Mouse (Mus musculus): ENCODE results near the gene Grid2. TPM values are rescaled to one million over a fixed set of nuclear protein-coding genes. Genes with fewer than 3 reads are reported as not detected.
"Not testable (repeated sequence)": the region's sequence is repeated elsewhere in the genome, so short reads cannot be mapped to it uniquely, and the experiment has no call there.

The Grid2 gene
- polyA plus RNA-seq, 1 experiment from 2014 or later = 2.3 TPM

- Histone ChIP-seq H3K27me3 (no peaks in the 10 kb centered on the region), H3K27ac (no peak overlapping the region), H3K4me1 (no peaks in the 10 kb centered on the region), H3K36me3 (no peaks in the 10 kb centered on the region), H3K9ac (no peak overlapping the region), H3K9me3 (no peaks in the 10 kb centered on the region), H3K4me2 (replicated peaks) (no peak overlapping the region), H3K4me3 (no peak overlapping the region)
- 83% methylated on average over 1 of the region's 1 CpGs for WGBS
- ATAC-seq (ENCODE audit: insufficient number of reproducible peaks, insufficient read depth, low FRiP score, low TSS enrichment) = no peak
These were observed 161.9 kb downstream of the Grid2 start for GRCm38 (mm10) chr6:63417534-63417933.

GRCm38 (mm10) chr6:63432751-63433150, 177.1 kb downstream of the Grid2 start:
- Histone ChIP-seq H3K36me3 (no peaks in the 10 kb centered on the region), H3K4me3 (no peak overlapping the region), H3K27me3 (no peaks in the 10 kb centered on the region), H3K9ac (no peak overlapping the region), H3K4me1 (no peaks in the 10 kb centered on the region), H3K4me2 (replicated peaks) (no peak overlapping the region), H3K9me3 (no peaks in the 10 kb centered on the region), H3K27ac (no peak overlapping the region)
- no peak for ATAC-seq (ENCODE audit: insufficient number of reproducible peaks, insufficient read depth, low FRiP score, low TSS enrichment)
- WGBS = 78% methylated on average over 2 of the region's 2 CpGs

GRCm38 (mm10) chr6:63448175-63448574, 192.5 kb downstream of the Grid2 start:
- no peak overlapping the region for H3K4me3 ChIP-seq
- no peak for ATAC-seq (ENCODE audit: insufficient number of reproducible peaks, insufficient read depth, low FRiP score, low TSS enrichment)
- WGBS = 78% methylated on average over 2 of the region's 2 CpGs

GRCm38 (mm10) chr6:63482141-63482540, 226.5 kb downstream of the Grid2 start:
- no peaks in the 10 kb centered on the region for H3K36me3 ChIP-seq
- no peaks in the 10 kb centered on the region for H3K9me3 ChIP-seq
- no peak overlapping the region for H3K9ac ChIP-seq
- H3K27me3 ChIP-seq = no peaks in the 10 kb centered on the region
- 88% methylated on average over 1 of the region's 1 CpGs for WGBS
- ATAC-seq (ENCODE audit: insufficient number of reproducible peaks, insufficient read depth, low FRiP score, low TSS enrichment) = no peak
- no peak overlapping the region for H3K4me2 ChIP-seq (replicated peaks)
- no peaks in the 10 kb centered on the region for H3K4me1 ChIP-seq
- H3K27ac ChIP-seq = no peak overlapping the region
- no peak overlapping the region for H3K4me3 ChIP-seq

More at GRCm38 (mm10) chr6:63448175-63448574, 192.5 kb downstream of the Grid2 start:
- H3K9me3 ChIP-seq = no peaks in the 10 kb centered on the region
- no peaks in the 10 kb centered on the region for H3K36me3 ChIP-seq
- H3K4me1 ChIP-seq = no peaks in the 10 kb centered on the region
- H3K4me2 ChIP-seq (replicated peaks) = no peak overlapping the region
- no peak overlapping the region for H3K27ac ChIP-seq
- no peak overlapping the region for H3K9ac ChIP-seq
- H3K27me3 ChIP-seq = no peaks in the 10 kb centered on the region

GRCm38 (mm10) chr6:63515016-63515415, 259.3 kb downstream of the Grid2 start:
- Histone ChIP-seq H3K27me3 (no peaks in the 10 kb centered on the region), H3K4me1 (no peaks in the 10 kb centered on the region), H3K9ac (no peak overlapping the region), H3K36me3 (no peaks in the 10 kb centered on the region), H3K27ac (no peak overlapping the region), H3K4me3 (no peak overlapping the region), H3K9me3 (no peaks in the 10 kb centered on the region), H3K4me2 (replicated peaks) (no peak overlapping the region)
- WGBS = 96% methylated on average over 1 of the region's 1 CpGs
- ATAC-seq (ENCODE audit: insufficient number of reproducible peaks, insufficient read depth, low FRiP score, low TSS enrichment) = no peak

- ATAC-seq (ENCODE audit: insufficient number of reproducible peaks, insufficient read depth, low FRiP score, low TSS enrichment) = no peak
- no peaks in the 10 kb centered on the region for H3K27me3 ChIP-seq
- H3K4me2 ChIP-seq (replicated peaks) = no peak overlapping the region
- H3K27ac ChIP-seq = no peak overlapping the region
- 86% methylated on average over 6 of the region's 6 CpGs for WGBS
- no peaks in the 10 kb centered on the region for H3K9me3 ChIP-seq
- no peak overlapping the region for H3K9ac ChIP-seq
- H3K4me1 ChIP-seq = no peaks in the 10 kb centered on the region
- no peaks in the 10 kb centered on the region for H3K36me3 ChIP-seq
- no peak overlapping the region for H3K4me3 ChIP-seq
These were observed 260.3 kb downstream of the Grid2 start for GRCm38 (mm10) chr6:63515957-63516356.

- no peaks in the 10 kb centered on the region for H3K27me3 ChIP-seq
- H3K4me3 ChIP-seq = no peak overlapping the region
- no peak for ATAC-seq (ENCODE audit: insufficient number of reproducible peaks, insufficient read depth, low FRiP score, low TSS enrichment)
- no peaks in the 10 kb centered on the region for H3K9me3 ChIP-seq
- H3K4me2 ChIP-seq (replicated peaks) = no peak overlapping the region
- no peaks in the 10 kb centered on the region for H3K36me3 ChIP-seq
- H3K27ac ChIP-seq = no peak overlapping the region
- no peak overlapping the region for H3K9ac ChIP-seq
- 81% methylated on average over 2 of the region's 2 CpGs for WGBS
- no peaks in the 10 kb centered on the region for H3K4me1 ChIP-seq
These were observed 276.1 kb downstream of the Grid2 start for GRCm38 (mm10) chr6:63531751-63532150.

GRCm38 (mm10) chr6:63532901-63533300, 277.2 kb downstream of the Grid2 start:
- Histone ChIP-seq H3K27me3 (no peaks in the 10 kb centered on the region), H3K4me1 (no peaks in the 10 kb centered on the region), H3K4me2 (replicated peaks) (no peak overlapping the region), H3K27ac (no peak overlapping the region), H3K9ac (no peak overlapping the region), H3K36me3 (no peaks in the 10 kb centered on the region), H3K4me3 (no peak overlapping the region), H3K9me3 (no peaks in the 10 kb centered on the region)
- ATAC-seq (ENCODE audit: insufficient number of reproducible peaks, insufficient read depth, low FRiP score, low TSS enrichment) = no peak

GRCm38 (mm10) chr6:63547741-63548140, 292.1 kb downstream of the Grid2 start:
- no peak overlapping the region for H3K27ac ChIP-seq
- H3K9ac ChIP-seq = no peak overlapping the region
- H3K36me3 ChIP-seq = no peaks in the 10 kb centered on the region
- H3K27me3 ChIP-seq = no peaks in the 10 kb centered on the region
- no peaks in the 10 kb centered on the region for H3K9me3 ChIP-seq
- no peak for ATAC-seq (ENCODE audit: insufficient number of reproducible peaks, insufficient read depth, low FRiP score, low TSS enrichment)
- WGBS = 71% methylated on average over 4 of the region's 4 CpGs
- H3K4me3 ChIP-seq = no peak overlapping the region
- no peaks in the 10 kb centered on the region for H3K4me1 ChIP-seq
- no peak overlapping the region for H3K4me2 ChIP-seq (replicated peaks)

GRCm38 (mm10) chr6:63568741-63569140, 313.1 kb downstream of the Grid2 start:
- H3K9ac ChIP-seq; H3K27ac ChIP-seq; H3K9me3 ChIP-seq; ATAC-seq (ENCODE audit: insufficient number of reproducible peaks, insufficient read depth, low FRiP score, low TSS enrichment); H3K4me1 ChIP-seq; H3K4me2 ChIP-seq (replicated peaks); H3K36me3 ChIP-seq; H3K27me3 ChIP-seq; H3K4me3 ChIP-seq: not testable (repeated sequence)
- WGBS = 90% methylated on average over 1 of the region's 1 CpGs

- Histone ChIP-seq H3K36me3 (no peaks in the 10 kb centered on the region), H3K4me3 (no peak overlapping the region), H3K9ac (no peak overlapping the region), H3K27ac (no peak overlapping the region), H3K4me1 (no peaks in the 10 kb centered on the region), H3K27me3 (no peaks in the 10 kb centered on the region), H3K4me2 (replicated peaks) (no peak overlapping the region), H3K9me3 (no peaks in the 10 kb centered on the region)
- no peak for ATAC-seq (ENCODE audit: insufficient number of reproducible peaks, insufficient read depth, low FRiP score, low TSS enrichment)
- WGBS = 89% methylated on average over 4 of the region's 4 CpGs
These were observed 335.0 kb downstream of the Grid2 start for GRCm38 (mm10) chr6:63590681-63591080.

GRCm38 (mm10) chr6:63609570-63609969, 353.9 kb downstream of the Grid2 start:
- Histone ChIP-seq H3K9me3 (no peaks in the 10 kb centered on the region), H3K4me3 (no peak overlapping the region), H3K27me3 (no peaks in the 10 kb centered on the region), H3K4me1 (no peaks in the 10 kb centered on the region), H3K9ac (no peak overlapping the region), H3K27ac (no peak overlapping the region), H3K36me3 (no peaks in the 10 kb centered on the region), H3K4me2 (replicated peaks) (no peak overlapping the region)
- ATAC-seq (ENCODE audit: insufficient number of reproducible peaks, insufficient read depth, low FRiP score, low TSS enrichment) = no peak
- WGBS = 72% methylated on average over 2 of the region's 2 CpGs

- no peaks in the 10 kb centered on the region for H3K4me1 ChIP-seq
- H3K4me2 ChIP-seq (replicated peaks) = no peak overlapping the region
- no peaks in the 10 kb centered on the region for H3K27me3 ChIP-seq
- no peak for ATAC-seq (ENCODE audit: insufficient number of reproducible peaks, insufficient read depth, low FRiP score, low TSS enrichment)
- no peaks in the 10 kb centered on the region for H3K36me3 ChIP-seq
- no peak overlapping the region for H3K4me3 ChIP-seq
- H3K9ac ChIP-seq = no peak overlapping the region
- H3K9me3 ChIP-seq = no peaks in the 10 kb centered on the region
- 85% methylated on average over 3 of the region's 3 CpGs for WGBS
- no peak overlapping the region for H3K27ac ChIP-seq
These were observed 380.3 kb downstream of the Grid2 start for GRCm38 (mm10) chr6:63635970-63636369.
